Mouse (Mus musculus) gastrocnemius, postnatal 36 days (tissue): ENCODE results near the gene Ucp1. TPM values are rescaled to one million over a fixed set of nuclear protein-coding genes. Genes with fewer than 3 reads are reported as not detected.
"Not testable (repeated sequence)": the region's sequence is repeated elsewhere in the genome, so short reads cannot be mapped to it uniquely, and the experiment has no call there.

Experiments
- DNase-seq, 2 experiments: peaks; one replicate each; pipeline ENCODE4 v3.0.0; 2022
- intact Hi-C: fragments of 180-260 bp; cut with DNase I; formaldehyde crosslinking; loops from one replicate; pipeline ENCODE4 v1.15.1; 2025
- long read RNA-seq, 2 experiments: library from polyadenylated mRNA; stranded (forward); transcript quantifications; one replicate each; pipeline ENCODE4 v2.0.0; 2021
- total RNA-seq, 2 experiments: library from RNA; stranded (reverse); gene quantifications; 2 replicates each; pipeline ENCODE4 v1.2.3; 2021

The Ucp1 gene
- not detected for total RNA-seq
- long read RNA-seq, experiment 1: 0 reads
- long read RNA-seq, experiment 2: 0 reads

GRCm38 (mm10) chr8:83290176-83290575, at the start of gene Ucp1:
Ucp1 (plus strand) TSS chr8:83290352.
- intact Hi-C loops: no loop called here
- no peak for DNase-seq

GRCm38 (mm10) chr8:83244151-83244550, 46.0 kb upstream of the Ucp1 start:
- DNase-seq: no peak
- intact Hi-C loops: no loop called here

DNA sequence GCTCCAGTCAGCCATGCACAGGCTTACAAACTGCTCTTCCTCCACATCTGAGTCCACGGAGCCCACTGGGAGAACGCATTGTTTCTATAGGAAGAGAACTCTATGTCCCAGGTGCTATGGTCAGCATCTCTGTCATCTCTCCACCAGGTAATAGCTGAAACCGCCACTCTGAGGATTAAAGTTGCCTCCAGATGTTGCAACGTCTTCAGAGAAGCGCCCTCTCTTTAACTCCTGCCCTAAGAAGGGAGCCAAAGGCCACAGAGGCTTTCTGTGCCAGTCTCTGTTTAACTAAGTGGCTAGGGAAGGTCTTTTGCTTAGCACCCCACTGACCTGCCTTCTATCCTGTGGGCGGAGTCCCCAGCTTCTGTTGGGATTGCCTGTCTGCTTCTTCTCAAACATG, 39.3 kb upstream of the Ucp1 start:
- intact Hi-C loops: loop anchor here (10.0 kb wide), 1 partner anchor 146 kb away; no protein-coding TSS in a partner anchor
- no peak for DNase-seq

DNA sequence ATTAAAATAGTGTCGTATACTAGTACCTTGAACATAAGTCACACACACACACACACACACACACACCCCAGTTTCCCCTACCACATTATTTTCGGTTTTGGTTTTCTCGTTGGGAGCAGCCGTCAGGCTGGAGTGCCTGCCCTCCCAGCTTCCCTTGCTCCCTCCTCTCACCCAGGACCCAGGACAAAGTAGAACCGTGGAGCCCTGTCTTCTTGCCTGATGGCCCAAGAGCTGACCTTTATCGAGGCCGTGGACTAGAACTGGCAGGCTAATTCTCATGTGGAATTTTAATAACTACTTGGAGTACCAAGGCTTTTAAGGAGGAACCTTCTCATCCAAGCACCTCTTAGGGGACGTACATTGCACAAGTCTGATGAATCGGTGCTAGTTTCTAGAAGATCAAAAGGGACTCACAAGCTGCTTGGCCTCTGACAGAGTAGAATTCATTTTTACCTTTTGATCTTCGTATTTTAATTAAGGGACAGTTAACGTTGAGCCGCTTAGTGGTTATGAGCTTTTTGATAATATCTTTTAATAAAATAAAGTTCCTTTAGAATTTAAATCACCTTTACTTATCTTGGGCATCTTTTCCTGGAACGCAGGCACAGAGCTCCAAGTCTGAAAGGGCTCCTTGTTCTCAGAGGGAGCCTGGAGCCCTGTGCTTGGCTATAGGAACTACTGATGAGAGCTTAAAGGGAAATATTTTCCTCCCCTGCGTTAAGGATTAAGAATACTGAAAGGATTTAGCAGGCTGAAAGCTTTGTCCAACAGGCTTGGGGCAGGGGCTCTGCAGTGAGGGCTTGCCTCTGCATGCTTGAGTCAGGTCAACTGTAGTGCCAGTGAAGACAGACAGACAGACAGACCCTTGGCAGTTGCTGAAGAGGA, 38.5 kb upstream of the Ucp1 start:
- no peak for DNase-seq
- intact Hi-C loops: loop anchor here (10.0 kb wide), 1 partner anchor 147 kb away; no protein-coding TSS in a partner anchor

DNA sequence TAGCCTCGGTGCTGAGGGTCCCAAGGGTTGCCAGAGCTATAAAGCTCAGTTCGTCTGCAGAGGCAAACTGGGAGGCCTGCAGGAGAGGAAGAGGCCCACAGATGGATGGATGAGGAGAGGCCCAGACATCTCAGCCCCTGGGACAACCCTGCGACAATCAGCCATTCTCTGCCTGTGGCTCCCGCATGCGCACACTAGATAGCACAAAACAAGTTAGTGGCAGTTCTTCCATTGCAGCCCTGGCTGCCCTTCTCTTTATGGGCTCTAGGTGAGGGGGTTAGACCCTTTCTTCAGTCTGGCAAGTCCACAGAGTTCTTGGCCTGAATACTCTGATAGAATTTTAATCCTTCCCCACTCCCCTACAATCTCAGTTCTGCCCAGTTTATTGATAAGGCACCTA, 37.4 kb upstream of the Ucp1 start:
- DNase-seq: no peak
- intact Hi-C loops: loop anchor here (10.0 kb wide), 1 partner anchor 148 kb away; no protein-coding TSS in a partner anchor

DNA sequence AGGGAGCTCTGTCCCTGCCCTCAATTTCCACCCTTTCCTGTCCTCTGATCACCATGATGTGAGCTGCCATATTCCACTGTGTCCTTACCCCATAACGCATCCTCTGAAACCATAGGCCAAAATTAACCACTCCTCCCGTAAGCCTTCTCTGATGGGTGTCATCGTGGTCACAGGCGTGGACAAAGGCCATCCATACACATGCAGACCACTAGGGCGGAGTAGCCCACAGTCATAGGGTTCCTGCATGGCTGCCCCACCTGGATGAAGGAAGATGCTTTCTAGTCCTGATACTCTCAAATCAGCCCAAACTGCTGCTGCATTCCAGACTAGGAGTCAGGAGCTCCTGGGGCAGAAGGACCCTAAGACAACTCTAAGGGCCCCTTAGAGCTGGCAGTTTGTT, 32.5 kb upstream of the Ucp1 start:
- intact Hi-C loops: loop anchor here (10.0 kb wide), 1 partner anchor 153 kb away; no protein-coding TSS in a partner anchor
- no peak for DNase-seq

- peak in 1 of 2 experiments; percentile 21 for DNase-seq
- intact Hi-C loops: loop anchor here (5.0 kb wide), 2 partner anchors 82 to 142 kb away; no protein-coding TSS in a partner anchor
Measured at GRCm38 (mm10) chr8:83260418-83261215, 29.5 kb upstream of the Ucp1 start.

DNA sequence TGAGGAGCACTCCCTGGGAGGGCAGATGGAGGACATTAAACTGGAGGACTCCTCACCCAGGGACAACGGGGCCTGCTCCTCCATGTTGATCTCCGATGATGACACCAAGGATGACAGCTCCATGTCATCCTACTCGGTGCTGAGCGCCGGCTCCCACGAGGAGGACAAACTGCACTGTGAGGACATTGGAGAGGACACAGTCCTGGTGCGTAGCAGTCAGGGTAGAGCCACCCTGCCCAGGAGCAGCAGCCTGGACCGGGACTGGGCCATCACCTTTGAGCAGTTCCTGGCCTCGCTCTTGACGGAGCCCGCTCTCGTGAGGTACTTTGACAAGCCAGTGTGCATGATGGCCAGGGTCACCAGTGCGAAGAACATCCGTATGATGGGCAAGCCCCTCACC, 19.0 kb upstream of the Ucp1 start:
- no peak for DNase-seq
- intact Hi-C loops: no loop called here

DNA sequence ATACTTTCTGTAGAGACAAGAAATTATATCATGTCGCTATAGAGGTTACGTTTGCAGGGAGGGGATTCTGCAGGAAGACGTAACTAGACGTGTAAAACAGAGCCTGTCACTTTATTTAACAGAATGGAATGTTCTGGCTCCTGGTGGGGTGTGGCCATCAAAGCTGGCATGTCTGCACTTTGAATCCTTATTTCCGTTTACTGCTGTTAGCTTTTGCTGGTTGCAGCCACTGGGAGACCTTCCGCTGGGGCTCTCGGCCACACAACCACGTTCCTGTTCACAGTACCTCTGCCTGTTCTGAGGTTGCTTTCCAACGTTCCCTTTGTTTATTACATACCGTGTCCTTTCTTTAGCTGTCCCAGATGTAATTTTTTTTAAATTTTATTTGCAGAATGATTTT, 17.7 kb upstream of the Ucp1 start:
- no peak for DNase-seq
- intact Hi-C loops: no loop called here

DNA sequence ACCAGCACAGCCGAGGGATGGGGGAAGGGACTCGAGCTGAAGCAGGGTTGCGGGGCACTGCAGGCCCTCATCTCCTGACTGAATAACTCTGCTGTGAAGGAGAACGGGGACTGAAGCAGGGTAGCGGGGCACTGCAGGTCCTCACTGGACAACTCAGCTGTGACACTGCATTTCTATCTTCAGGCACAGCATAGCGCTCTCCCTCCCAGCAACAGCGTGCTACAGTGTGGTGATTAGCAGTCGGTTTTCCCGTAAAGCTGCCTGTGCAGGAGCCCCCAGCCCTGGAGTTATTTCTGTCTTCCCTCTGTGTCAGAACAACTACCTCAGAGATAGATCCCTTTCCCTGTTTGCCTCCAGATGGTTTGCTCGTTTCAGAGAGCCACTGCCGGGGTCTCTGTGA, 15.7 kb upstream of the Ucp1 start:
- intact Hi-C loops: no loop called here

GRCm38 (mm10) chr8:83278431-83278830, 11.7 kb upstream of the Ucp1 start:
- intact Hi-C loops: no loop called here
- no peak for DNase-seq

More for the DNA sequence above, 15.7 kb upstream of the Ucp1 start:
- no peak for DNase-seq

GRCm38 (mm10) chr8:83285391-83285790, 4.8 kb upstream of the Ucp1 start:
- DNase-seq: no peak
- intact Hi-C loops: no loop called here

DNA sequence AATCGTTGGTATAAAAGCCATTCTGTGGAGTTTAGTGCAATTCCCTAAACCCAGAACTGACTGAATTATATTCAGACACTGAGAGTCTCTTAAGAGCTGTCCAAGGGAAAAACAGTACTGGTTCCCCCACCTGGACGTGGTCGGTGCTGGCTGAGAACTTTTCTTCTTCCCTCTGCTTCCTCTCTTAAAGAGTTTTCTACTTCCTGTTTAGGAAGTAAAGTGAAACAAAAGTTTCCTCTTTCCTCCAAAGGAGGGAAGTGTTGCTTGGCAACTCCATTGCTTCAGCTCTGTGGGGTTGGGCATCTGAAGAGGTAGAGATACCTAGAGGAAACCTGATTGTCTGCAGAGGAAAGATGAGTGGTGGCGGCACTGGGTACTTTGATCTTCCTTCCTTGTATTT, 7.2 kb downstream of the Ucp1 start:
- intact Hi-C loops: no loop called here
- DNase-seq: no peak

- DNase-seq: no peak
- intact Hi-C loops: no loop called here
Measured at GRCm38 (mm10) chr8:83300135-83300534, 10.0 kb downstream of the Ucp1 start.

DNA sequence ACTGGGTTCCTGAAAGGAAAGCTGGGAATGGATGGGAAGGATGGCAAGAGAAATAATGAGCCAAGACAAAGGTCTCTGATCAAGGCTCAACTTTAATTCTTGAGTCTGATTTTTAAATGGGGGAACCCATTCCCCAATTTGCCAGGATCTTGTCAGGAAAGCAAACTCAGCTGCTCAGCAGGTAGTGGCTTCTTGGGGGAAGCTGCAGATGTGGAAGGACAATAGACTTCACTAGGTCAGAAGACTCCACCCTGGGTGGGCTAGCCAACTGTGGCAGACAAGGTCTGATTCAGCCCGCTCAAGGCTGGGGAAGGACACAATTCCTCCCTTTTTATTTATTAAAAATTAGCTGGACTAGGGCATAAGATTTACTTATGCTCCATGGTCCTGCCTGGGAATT, 14.8 kb downstream of the Ucp1 start:
- intact Hi-C loops: loop anchor here (5.0 kb wide), 1 partner anchor 42 kb away; the partner anchor contains the start of gene Mgat4d
- DNase-seq: no peak

DNA sequence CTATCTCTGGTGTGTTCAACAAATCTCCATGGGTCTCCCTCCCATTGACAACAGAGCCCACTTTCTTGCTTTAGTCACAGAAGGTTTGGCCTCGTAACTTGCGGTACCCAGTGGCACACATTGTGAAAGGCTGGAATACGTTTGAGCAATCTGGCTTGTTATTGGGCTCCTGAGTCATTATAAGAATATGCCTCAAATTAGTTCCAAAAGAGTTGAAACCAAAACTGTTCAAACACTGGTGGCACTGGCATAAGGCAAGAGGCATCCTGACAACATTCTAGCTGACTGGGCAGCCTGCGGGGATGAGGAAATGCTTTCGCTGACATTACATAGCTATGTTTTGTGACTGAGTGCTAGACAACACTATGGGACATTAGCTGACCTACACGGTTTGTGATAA, 19.7 kb downstream of the Ucp1 start:
- no peak for DNase-seq
- intact Hi-C loops: loop anchor here (5.0 kb wide), 1 partner anchor 37 kb away; the partner anchor contains the start of gene Mgat4d

DNA sequence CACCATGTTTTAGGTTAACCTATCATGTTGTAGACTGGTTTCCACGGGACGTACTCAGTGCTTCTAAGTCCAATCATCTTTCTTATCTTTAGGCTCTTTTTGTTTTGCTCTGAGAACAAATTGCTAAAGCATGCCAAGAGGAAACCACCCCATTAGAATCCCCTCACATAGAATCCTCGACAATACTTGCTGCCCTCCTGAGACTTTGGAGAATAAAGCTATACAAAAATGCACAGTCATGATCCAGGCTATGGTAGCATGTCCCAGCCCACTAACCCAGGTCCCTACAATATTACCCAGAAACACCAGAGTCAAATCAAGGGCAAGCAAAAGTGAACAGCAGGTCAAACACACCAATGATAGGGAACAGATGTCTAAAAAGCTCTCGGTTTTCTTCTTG, 24.9 kb downstream of the Ucp1 start:
- DNase-seq, intact Hi-C loops: not testable (repeated sequence)

- intact Hi-C loops: no loop called here
Measured at GRCm38 (mm10) chr8:83315691-83316090, 25.5 kb downstream of the Ucp1 start.

GRCm38 (mm10) chr8:83320543-83320942, 30.4 kb downstream of the Ucp1 start:
- no peak for DNase-seq
- intact Hi-C loops: no loop called here

More at GRCm38 (mm10) chr8:83315691-83316090, 25.5 kb downstream of the Ucp1 start:
- DNase-seq: no peak

DNA sequence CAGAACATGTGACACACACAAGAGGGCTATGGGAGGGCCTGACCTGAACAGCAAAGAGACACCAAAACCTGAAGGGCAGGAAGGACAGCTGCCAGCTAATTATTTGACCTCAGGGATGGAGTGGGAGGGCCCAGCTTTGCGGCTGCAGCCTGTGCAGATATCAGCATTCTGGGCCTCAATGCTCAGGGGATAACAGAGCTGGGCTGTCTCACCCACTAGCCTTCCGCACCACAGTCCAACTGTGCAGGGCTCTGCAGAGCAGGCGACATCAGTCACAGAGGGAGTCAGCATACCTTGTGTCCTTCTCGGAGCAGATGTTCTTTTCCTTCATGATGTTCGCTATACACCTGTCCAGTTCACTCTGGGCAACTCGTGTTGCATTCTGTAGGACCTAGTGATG, 32.2 kb downstream of the Ucp1 start:
- intact Hi-C loops: no loop called here
- DNase-seq: no peak

GRCm38 (mm10) chr8:83323056-83323455, 32.9 kb downstream of the Ucp1 start:
- no peak for DNase-seq

More at GRCm38 (mm10) chr8:83323056-83323455, 32.9 kb downstream of the Ucp1 start:
- intact Hi-C loops: no loop called here
